Mouse (Mus musculus): Measurements from ENCODE around the gene Map3k20.

Map3k20 gene

DNA sequence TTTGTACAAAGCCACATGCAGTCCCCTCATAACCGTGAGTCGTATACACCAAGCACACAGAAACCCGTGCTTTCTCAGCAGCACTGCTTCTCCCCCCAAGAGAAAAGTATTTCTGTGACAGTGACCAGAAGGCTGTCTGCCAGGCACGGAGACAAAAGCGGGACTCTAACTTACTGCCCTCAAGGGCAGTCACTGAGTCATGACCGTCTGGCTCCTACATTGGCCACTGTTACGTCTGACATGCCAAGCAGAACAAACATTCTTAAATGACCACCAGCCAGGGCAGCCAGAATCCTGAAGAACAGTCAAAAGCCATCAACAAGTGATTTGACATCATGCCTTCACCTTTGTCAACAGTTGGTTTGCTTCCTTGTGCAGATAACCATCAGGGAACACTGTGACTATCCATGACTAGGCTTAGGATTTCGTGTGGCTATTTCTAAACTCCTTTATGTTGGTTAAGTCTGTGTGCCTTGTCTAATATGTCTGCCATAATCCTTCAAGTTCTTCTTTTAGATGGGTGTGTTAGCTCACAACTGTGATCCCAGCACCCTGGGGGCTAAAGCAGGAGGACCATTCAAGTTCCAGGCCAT is 153.6 kb downstream of the Map3k20 start:
- no peak for DNase-seq

DNA sequence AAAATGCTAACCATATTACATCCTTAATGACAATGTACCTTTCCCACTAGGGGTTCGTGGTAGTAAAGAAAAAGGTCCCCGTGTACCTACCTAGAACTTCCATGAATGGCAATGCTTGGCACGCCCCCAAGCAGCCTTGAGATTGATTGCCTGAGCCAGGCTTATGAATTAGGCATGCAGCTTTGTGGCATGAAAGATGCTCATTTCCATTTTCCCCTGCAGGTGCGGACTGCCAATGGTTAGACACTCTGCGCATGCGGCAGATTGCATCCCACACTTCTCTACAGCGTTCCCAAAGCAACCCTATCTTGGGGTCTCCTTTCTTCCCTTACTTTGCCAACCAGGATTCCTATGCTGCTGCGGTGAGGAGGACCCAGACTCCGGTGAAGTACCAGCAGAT is 155.6 kb downstream of the Map3k20 start:
- no peak for DNase-seq

DNA sequence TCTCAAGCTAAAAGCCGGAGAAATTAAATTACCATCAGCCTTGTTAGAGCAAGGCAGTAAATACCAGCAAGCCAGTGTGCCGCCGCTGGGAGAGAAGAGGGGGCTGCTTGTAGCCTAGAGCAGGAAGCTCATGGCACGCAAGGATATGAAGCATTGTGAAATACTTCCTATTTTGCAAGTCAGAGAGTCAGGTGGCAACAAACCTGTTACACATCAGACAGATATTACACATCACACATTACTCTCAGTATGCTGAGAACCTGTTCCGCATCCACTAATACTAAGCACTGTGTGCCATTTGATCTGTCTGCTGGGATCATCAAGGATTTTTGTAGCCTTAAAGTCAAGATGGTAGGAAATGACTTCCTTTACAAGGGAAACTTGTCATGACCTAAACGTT is 157.4 kb downstream of the Map3k20 start:
- DNase-seq = no peak

DNA sequence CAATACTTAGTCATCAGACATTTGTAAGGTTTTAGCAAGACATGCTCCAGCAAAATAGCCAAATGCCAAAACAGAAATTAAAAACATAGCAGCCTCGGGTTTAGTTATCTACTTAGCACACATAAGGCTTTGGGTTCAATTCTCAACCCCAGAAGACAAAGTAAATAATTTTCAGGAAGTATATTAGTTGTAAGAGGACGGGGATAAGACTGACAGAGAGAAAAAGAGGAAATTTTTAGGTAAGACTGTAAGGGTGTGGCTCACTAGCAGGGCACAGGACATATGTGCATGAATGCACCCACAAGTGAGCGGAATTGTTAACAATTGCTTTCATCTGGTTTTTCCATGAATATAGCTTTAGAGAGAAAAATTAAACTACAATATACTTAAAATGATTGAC is 158.5 kb downstream of the Map3k20 start:
- no peak for DNase-seq

DNA sequence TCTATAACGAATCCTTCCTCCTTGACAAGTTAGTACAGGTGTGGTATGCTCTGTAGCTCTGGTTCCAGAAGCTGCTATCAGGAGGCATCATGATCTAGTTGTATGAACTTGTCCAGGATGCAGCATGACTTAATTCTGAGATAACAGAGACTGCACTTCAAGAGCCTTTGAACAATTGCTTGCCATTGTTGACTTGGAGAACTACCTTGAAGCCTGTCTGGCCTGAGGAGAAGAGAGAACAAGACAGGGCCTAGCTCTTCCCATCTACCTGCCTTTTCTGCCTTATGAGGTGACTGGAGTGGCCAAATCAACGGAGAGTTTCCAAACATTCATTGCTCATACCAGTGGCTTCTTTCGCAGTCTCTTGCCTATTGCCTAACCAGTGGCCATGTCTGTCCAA is 160.7 kb downstream of the Map3k20 start:
- no peak for DNase-seq

DNA sequence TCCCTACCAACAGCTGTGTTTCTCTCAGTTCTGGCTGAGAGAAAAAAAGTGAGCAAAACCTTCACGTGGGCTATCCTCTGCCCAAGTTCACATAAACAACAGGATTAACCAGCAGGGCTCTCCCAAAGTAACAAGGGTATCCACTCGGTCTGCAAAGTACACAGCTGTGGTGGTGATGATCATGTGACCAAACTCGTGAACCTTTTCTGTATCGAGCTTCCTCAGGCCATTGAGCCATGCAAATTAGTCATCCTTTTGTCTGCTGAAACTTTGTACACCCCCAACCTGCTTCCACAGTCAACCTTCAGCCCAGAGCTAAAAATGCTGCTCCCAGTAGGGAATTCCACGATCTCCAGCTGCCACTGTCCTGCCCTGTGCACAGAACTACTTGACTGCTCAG is 161.2 kb downstream of the Map3k20 start:
- no peak for DNase-seq

DNA sequence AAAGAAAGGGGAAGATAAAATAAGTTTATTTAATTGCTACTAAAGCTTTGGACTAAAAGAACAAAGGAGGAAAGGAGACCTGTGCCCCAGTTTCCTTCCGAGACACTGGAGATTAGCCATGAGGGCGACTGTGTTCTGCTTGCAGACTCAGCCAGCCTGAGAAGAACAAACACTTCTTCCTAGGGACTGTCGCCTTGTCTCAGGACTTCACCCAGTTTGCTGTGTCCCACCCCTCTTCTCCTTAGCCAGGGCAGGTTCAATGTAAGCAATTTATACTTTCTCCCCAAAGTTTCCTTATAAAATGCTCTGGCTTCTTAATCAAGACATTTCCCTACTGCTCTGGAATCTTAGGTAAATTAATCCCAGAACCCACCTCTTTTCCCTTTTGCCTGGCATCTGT is 168.1 kb downstream of the Map3k20 start:
- no peak for DNase-seq

DNA sequence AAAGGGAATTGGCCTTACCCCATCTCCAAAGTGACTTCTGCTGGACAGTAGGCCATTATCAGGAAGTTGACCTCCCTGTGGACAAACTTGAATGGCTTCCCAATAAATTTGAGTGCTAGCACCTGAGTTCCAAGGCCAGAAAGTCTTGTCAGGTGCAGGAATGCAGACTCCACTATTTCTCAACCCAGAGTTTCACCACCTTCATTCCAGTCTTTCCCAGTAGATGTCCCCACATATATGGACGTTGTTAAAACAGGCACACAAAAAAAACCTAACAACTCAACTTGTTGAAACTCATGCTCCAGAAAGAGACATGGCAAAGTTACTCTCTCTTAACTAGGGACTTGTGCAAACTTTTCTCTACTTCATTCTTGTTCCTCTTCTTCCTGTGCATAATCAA is 170.8 kb downstream of the Map3k20 start:
- DNase-seq = no peak

DNA sequence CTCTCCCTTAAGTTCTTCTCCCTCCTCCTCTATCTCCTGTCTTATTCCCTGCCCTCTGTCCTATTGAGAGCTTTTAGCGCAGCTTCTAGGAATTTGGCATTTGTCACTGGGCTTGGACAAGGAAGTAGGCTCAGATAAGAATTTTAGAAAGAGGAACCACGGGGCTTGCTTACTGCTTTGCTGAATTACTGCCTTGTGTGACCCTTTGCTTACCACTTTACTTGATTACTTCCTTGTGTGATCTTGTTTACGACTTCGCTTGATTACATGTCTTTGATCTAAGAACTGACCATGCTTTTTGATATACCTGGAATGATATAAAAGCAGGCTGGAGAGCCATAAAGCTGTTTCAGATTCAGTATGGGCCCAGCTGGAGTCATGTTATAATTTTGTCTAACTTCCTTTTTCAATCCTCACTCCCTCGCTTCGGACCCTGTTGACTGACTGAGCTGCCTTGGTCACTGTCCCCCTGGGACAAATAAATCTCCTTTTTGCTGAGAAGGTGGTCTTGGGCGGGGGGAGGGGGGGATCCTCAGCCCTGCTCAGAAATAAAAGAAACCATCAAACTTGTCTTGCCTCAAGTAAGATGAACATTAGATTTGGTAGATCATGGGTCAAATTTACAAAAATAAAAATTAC is 179.1 kb downstream of the Map3k20 start:
- DNase-seq = no peak

DNA sequence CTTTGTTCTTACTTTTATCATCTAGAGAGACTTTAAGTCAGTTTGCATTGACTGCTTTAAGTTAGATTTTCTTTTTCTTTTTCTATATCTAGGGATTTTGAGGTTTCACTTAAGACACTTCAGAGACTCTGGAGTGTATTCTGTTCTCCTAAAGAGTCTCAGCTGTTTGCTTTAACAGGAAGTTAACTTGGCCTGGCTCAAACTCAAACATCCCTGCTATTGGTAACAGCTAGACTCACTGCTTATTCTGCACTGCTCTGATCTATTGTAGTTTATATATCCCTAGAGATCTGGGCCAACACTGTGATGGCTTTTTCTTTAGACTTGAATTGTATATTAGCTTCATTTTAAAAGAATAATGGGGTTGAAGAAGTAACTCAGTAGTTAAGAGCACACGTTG is 182.2 kb downstream of the Map3k20 start:
- DNase-seq = no peak

DNA sequence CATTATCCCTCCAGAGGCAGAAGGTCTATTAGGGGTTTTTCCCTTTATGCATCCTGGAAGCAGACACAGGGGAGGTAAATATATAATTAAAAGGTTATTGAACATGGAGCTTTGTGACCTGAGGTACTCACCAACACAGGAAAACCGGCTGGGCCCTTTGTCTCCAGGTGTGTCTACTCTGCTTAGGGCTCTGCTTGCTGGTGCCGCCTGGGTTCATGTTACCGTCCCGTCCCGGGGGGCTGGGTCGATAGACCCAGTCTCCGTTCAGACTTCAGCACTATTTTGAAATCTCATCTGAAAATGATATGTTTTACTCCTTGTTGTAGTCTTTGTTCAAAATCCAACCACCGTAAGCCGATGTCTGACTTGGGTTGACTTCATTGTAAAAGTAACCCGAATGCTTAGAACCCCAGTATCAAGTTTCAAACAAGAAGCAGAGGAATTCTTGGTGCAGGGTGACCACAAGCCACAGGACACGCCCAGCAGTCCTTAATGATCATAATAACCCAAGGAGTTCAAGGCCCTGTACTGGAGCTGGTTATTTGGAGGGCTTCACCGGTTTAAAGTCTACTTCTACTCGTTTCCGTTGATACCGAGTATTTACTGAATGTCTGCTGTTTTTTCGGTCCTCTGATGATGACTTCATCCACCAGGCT is 186.1 kb downstream of the Map3k20 start:
- no peak for DNase-seq

DNA sequence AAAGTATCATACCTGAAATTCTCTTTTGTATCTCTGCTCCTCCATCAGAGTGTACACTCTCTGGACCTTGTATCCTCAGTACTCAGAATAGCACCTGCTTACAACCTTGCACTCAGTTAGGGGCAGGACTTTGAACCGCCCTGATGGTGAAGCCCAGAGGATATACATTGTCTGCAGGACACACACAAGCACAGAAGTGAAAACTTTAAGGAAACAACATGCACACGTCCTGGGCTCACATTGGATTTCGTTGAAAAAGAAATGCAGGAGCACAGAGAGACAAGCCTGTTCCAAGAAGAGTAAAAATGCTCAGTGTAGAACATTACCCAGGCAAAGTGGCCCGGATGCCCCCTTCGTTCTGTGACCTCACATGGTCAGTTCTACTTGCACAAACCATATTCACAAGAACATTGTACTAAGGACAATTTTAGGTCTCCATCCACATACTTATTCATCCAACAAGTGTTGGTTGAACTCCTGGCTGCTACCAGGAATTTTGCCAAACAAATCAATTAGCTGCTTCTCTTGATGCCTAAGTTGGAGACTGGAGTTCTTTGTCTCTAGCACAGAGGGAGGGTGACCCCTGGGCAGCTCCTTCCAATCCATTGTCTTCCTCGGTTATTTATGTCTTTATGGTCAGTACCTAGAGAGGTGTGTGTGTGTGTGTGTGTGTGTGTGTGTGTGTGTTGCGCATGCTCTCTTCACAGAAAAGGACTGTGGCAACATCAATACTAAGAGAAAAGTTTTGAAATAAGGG is 189.3 kb downstream of the Map3k20 start:
- peak; percentile 54 for DNase-seq

DNA sequence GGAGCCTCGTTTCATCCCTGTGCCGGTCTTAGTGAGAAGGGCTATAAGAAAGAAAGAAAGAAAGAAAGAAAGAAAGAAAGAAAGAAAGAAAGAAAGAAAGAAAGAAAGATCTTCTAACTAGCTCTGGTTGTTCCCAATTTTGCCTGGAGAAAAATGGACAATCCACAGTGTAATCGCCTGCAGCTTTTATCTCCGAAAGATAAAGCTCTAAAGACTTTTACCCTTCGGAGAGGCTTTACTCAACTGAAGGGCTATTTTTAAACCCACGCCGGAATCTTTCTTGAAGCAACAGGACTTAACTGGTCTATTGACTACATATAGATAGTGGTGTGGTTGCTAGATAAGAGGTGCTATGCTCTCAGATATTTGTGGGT is 190.0 kb downstream of the Map3k20 start:
- no peak for DNase-seq

DNA sequence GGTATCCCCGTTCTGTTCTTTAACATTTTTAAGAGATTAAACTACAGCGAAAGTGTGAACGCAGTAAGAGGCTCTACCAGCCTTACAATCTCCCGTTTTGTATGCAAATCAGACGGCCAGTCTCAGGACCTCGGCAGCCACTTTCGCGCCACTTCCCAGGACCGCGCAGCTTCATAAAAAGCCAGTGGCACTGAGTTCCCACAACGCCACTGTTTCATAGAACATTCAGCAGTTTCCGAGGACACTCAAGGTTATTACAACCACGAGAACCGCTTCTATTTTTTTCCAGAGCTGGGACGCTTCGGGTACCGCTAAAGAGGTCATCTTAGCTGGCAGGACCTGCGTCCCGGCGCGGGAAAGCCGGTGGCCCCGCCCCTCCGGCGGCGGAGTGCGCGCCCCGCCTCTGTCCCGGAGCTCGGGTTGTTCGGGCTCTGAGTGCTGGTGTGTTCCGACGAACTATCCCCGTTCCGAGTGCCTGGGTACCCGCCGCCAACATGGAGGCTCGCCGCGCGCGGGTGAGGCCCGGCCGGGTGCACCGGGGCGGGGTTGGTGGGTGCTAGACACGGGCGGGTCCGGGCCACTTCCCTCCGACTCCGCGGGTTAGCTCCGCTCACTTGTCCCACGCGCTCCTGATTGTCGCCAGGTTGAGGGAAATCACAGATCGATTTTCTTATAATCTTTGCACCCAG is 190.5 kb downstream of the Map3k20 start, which contains the start of gene Cdca7:
Cdca7 (plus strand) TSS at position 363 of the 689 bp plus-strand sequence.
- DNase-seq = peak; percentile 92

DNA sequence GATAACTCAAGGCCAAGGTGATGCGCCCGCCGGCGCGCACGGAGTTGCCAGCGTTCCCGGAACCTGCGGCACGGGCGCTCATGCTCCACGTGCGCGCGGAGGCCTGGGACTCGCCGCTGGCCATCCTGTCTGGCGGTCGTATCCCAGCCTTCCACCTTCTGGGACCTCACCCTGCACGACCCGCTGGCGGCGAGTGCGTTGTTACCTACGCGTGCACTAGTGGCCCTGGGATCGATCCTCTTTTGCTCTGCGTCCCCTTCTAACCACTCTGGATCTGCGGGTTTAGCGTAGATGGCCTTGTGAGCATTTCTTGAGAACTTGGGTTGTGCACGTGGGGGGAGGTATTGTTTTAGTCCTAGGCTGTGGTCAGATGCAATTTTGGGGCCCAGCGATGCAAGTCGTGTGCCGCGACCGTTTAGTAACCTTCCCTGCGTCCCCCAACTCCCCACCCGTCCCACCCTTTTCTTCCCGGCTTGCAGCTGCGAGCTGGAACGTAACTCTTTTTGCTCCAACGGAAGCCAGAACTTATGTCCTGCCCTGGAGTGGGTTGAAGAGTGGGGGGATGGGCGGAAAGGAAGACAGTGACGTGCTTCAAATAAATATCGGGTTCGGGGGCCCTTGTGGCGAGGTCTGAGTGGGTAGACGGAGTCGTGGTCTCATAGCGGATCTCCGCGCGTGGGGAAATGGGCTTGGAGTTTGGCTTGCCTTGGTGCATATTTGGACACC is 191.2 kb downstream of the Map3k20 start:
- peak; percentile 75 for DNase-seq

DNA sequence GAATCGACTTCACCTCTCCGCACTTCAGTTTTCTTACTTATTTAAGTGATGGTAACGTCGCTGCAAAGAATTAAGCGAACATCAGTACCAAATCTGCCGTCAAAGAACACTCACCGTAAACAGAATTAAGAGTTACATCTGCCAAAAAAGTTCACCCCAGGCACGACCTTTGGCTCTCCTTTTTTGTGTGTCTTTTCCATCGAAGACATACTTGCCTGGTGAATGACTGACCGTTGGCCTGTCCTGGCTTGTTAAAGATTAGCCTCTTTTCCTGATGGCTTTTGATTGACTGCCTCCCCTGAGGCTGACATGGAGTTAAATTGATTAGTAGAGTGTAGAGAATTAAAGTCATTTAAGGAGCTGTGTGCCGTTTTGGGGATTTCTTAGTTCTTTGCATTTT is 191.8 kb downstream of the Map3k20 start:
- DNase-seq = peak; percentile 25

DNA sequence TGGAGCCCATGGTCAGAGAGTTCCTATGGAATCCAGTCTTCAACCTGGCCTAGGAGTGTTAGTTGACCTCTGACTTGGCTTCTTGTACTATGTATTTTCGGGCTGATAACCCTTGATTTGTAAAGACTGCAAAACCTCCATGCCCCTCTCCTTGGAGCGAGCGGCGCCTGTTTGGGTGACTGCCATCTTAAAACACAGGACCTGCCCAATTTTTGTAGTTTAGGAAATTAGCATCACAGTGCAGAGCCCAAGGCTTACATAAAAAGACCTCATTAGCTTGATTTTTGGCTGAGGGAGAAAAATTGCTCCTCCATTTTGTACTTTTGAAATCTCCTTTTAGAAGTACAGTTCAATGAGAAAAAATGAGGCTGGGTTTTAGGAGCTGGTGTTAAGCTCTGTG is 192.7 kb downstream of the Map3k20 start:
- no peak for DNase-seq

DNA sequence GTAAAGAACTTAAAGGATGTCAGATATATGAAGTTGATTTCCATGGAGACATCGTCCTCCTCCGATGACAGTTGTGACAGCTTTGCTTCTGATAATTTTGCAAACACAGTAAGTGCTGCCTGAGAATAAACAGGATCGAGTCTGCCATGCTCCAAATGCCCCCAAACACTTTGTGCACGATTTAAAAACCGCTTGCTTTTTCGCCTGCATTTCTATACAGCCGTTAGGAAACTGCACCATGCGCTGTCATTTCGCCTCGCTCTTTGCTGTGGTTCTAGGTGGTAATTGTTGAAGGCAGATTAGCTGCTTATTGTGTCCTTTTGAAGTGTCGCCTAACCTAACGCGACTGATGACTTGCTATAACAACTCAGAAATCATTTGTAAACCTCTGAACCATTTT is 193.5 kb downstream of the Map3k20 start:
- no peak for DNase-seq

DNA sequence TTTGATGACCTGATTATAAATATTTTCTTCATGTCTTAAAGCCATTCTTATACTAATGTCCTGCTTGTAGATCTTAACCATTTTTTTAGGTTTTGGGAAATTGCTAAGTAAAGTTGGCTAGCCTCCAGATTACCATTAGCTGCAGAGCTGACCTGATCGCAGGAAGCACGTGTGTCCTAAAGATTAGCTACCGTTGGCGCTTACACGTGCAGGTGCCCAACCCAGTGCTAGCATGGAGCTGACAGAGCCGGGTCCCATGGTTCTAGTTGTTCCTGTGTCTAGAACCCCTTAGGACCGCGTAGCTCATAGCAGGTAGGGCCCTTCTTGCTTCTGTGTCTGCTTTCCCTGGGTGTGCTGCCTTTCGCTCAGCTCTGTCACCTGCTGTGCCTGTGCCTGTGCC is 194.4 kb downstream of the Map3k20 start:
- no peak for DNase-seq

DNA sequence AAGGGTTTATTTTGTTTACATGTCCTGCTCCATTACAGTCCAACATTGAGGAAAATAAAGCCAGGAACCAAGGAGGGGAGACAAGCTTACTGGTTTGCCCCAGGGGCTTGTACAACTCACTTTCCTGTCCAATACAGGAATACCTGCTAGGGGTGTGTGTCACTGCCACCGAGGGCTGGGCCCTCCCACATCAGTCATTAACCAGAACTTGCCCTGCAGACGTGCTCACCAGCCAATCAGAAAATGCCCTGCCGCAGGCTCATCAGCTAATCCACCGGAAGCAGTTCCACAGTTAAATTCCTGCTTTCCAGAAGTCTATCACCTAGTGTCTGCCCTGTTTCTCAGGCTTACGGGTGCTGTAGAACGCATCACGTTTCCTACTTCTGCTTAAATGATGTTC is 206.2 kb downstream of the Map3k20 start:
- DNase-seq = no peak
